Mouse (Mus musculus): Measurements from ENCODE around the gene Hnrnpm.

DNA sequence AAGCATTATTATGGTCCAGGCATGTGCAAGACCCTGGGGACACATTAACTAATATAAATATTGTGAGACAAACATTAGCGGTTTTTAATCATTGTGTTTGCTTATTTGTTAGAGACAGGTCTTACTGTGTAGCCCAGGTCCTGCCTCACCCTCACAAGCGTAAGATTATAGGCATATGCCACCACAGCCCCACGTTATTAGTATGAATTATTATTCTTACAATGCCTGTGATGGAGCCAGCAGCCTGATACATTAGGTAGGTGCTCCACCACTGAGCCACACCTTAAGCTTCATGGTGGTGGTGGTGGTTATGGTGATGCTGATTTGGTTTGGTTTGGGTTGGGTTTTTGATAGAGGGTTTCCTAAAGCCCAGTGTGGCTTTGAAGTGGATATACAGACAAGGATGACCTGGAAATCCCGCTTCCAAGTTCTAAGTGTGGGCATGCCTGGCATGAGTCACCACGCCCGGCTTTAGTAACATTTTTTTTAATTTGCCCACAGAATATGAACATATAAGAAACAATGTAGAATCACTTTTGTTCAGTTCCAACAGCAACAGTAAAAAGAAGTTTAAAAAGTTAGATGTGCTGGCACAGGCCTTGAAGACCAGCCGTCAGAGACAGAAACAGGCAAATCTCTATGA lies 33.2 kb upstream of the Hnrnpm start:
- no peak for TF ChIP-seq EP300 (optimal IDR thresholded peaks at IDR 0.05)
- TF ChIP-seq CTCF (IDR thresholded peaks at IDR 0.05; ENCODE audit: low read depth) = no peak

Measured in stomach, postnatal 0 days (tissue).